Mouse (Mus musculus): ENCODE data around the gene Itm2c. TPM values are rescaled to one million over a fixed set of nuclear protein-coding genes. Genes with fewer than 3 reads are reported as not detected.

Gene Itm2c
- polyA plus RNA-seq, 1 experiment, result 198 TPM

DNA sequence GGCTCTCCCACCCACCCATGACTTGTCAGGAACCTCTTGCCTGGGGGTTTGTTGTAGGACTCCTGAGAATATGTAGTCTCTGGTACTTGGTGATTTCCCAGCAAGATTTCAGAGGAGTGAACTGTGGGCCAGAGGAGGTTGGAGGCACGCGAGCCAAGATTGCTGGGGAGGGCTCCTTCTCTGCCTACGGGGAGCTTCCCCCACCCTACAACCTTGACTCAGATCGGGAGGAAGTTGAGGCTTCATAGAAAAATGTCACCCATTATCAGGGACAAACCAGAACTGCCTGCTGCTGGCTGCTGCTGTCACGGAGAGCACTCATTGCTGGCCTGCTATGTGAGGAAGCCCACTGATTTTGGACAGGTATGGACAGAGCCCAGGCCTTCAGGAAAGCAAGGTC lies 63.2 kb downstream of the Itm2c start:
- no peak for TF ChIP-seq POLR2A (IDR thresholded peaks at IDR 0.05; ENCODE audit: low read depth, low read length)
- TF ChIP-seq CTCF (conservative IDR thresholded peaks at IDR 0.05; ENCODE audit: insufficient read depth, insufficient read length, low read depth, low read length), result no peak
- H3K4me3 ChIP-seq (ENCODE audit: insufficient read depth, low read depth, low read length), result no peak overlapping the region
- H3K27me3 ChIP-seq (replicated peaks; ENCODE audit: control insufficient read depth, insufficient read depth, low read length), result no peaks in the 10 kb centered on the region
- no peaks in the 10 kb centered on the region for H3K36me3 ChIP-seq (ENCODE audit: control insufficient read depth, insufficient read depth, low read length)
- no peak for DNase-seq
- no peak overlapping the region for H3K27ac ChIP-seq (ENCODE audit: insufficient read depth, low read depth, low read length)
- H3K4me1 ChIP-seq (ENCODE audit: control insufficient read depth, insufficient read depth, low read length), result no peaks in the 10 kb centered on the region
- 64% methylated on average over 5 of the region's 5 CpGs for WGBS

DNA sequence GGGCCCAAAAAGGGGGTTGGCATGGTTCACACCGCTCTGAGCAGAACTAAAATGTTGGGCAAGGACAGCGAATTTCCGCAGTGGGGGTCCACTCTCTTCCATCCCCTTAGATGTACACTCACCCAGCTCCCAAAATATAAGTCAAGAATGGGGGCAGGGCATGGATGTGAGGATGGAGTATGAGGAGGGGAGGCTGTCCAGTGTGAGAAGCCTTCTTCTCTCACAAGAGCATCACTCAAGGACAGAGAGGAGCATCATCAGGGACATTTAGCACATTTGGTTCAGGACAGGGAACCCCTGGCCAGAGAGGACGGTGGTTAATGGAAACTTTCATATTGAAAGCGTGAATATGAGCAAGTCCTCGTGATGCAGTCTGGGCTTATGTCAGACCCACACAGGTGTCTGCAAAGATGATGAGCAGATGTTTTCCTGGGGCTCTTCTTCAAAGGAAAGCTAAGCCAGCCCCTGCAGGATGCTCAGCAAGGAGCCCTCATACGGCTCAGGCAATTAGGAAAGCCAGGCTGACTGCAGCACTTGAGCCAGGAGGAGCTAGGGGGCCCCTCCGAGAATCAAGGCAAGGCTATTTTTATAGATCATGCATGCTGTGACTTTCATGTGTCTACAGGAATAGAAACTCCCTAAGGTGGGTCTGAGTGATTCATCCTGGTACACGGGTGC lies 64.0 kb downstream of the Itm2c start:
- no peaks in the 10 kb centered on the region for H3K27me3 ChIP-seq (replicated peaks; ENCODE audit: control insufficient read depth, insufficient read depth, low read length)
- no peak for DNase-seq
- no peak overlapping the region for H3K27ac ChIP-seq (ENCODE audit: insufficient read depth, low read depth, low read length)
- 75% methylated on average over 9 of the region's 9 CpGs for WGBS
- H3K4me1 ChIP-seq (ENCODE audit: control insufficient read depth, insufficient read depth, low read length), result no peaks in the 10 kb centered on the region
- H3K4me3 ChIP-seq (ENCODE audit: insufficient read depth, low read depth, low read length), result no peak overlapping the region
- TF ChIP-seq CTCF (conservative IDR thresholded peaks at IDR 0.05; ENCODE audit: insufficient read depth, insufficient read length, low read depth, low read length) (no peak), POLR2A (IDR thresholded peaks at IDR 0.05; ENCODE audit: low read depth, low read length) (no peak)
- H3K36me3 ChIP-seq (ENCODE audit: control insufficient read depth, insufficient read depth, low read length), result no peaks in the 10 kb centered on the region

Other genes with a start within 250 kb of the Itm2c start
- gene Sp100, start 244.3 kb upstream of the Itm2c start, polyA plus RNA-seq (2012; rRNA removed), result 11.9 and 21.4 TPM in 2 replicates
- 1.2 and 2.5 TPM in 2 replicates for gene A630001G21Rik, start 115.6 kb upstream of the Itm2c start, polyA plus RNA-seq (2012; rRNA removed)
- gene Cab39, start 100.8 kb upstream of the Itm2c start, polyA plus RNA-seq (2012; rRNA removed), result 38.1 and 41.8 TPM in 2 replicates
- 0.06 and 0.12 TPM in 2 replicates for gene 4933407L21Rik, start 34.2 kb downstream of the Itm2c start, polyA plus RNA-seq (2012; rRNA removed)
- gene Gpr55, start 66.7 kb downstream of the Itm2c start, polyA plus RNA-seq (2012; rRNA removed), result 0.03 TPM in 1 of 2 replicates, not detected in the other
- 0.33 and 0.39 TPM in 2 replicates for gene Spata3, start 122.5 kb downstream of the Itm2c start, polyA plus RNA-seq (2012; rRNA removed)
- 0.13 and 0.20 TPM in 2 replicates for gene 2810459M11Rik, start 151.6 kb downstream of the Itm2c start, polyA plus RNA-seq (2012; rRNA removed)
- 61.2 and 64.4 TPM in 2 replicates for gene Psmd1, start 170.1 kb downstream of the Itm2c start, polyA plus RNA-seq (2012; rRNA removed)
- gene Htr2b, start 217.7 kb downstream of the Itm2c start, polyA plus RNA-seq (2012; rRNA removed), result 0.33 and 0.71 TPM in 2 replicates
- gene Gm21972, start 239.4 kb downstream of the Itm2c start, polyA plus RNA-seq (2012; rRNA removed), result not detected in 2 replicates

Data from kidney, adult 2 months (tissue).